Comparison of ENCODE assay signal across 19 mouse cellular contexts in the genomic region with DNA sequence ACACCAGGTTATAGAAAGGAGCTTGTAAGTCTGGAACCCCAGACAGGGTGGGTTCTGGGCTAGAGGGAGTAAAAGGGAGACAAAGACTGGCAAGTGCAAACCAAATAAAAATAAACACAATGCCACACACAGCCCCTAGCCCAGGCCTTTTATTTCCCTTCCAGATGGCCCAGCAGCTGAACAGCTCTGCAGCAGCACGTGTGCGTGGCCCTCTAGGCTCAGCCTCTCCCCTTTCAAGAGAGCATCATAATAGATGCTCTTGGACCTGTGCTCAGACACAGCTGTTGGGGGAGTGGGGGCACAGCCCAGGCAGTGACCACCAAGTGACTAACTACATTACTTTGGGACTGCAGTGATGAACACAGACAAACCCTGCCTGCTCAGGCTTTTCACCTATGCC. TPM values are rescaled to one million over a fixed set of nuclear protein-coding genes. Genes with fewer than 3 reads are reported as not detected.
DNase-seq lines count a peak whose midpoint lies in the region; ATAC-seq and TF ChIP-seq lines count a peak whose summit lies in the region.
"Had no signal": no experiment of that assay in that cellular context is flagged by ENCODE, and none has a peak within 500 bp of the region (broad histone marks: within the 10 kb centered on the region; RNA-seq: fewer than 3 reads in every experiment).

No protein-coding gene starts in this region.

- ATAC-seq in forebrain, embryonic 14.5 days = peak; percentile 40
- 0 out of 2 replicates have a peak, but pooled peaks have one; percentile 39 for ATAC-seq in limb, embryonic 14.5 days (ENCODE audit: low FRiP score, low read depth)
- ATAC-seq: Patski had no signal

- H3K9me3 ChIP-seq in forebrain, embryonic 14.5 days (replicated peaks; ENCODE audit: control insufficient read depth, low read length) = no peaks in the 10 kb centered on the region
- H3K9me3 ChIP-seq in limb, embryonic 14.5 days (ENCODE audit: control insufficient read depth, low read length) = no peaks in the 10 kb centered on the region
- H3K9me3 ChIP-seq: embryonic facial prominence, embryonic 13.5 days; heart, embryonic 15.5 days had no signal

- DNase-seq in retina, postnatal 1 day = peak; percentile 46
- no peak for DNase-seq in retina, embryonic 14.5 days (ENCODE audit: low spot score)
- peak; percentile 68 for DNase-seq in forebrain, embryonic 14.5 days (ENCODE audit: low spot score)
- peak; percentile 22 for DNase-seq in limb, embryonic 14.5 days (ENCODE audit: low spot score)
- no peak for DNase-seq in right cerebral cortex, postnatal 36 days (ENCODE audit: low spot score in 2 of 2)
- DNase-seq in adrenal gland, adult 2 months = no peak
- DNase-seq: cerebellum, adult 9-10 months; kidney, postnatal 14 days; layer of hippocampus, postnatal 36 days had no signal

- 0 out of 2 replicates have a peak, but pooled peaks cover 9% of the 10 kb centered on the region for H3K27me3 ChIP-seq in forebrain, embryonic 14.5 days (replicated peaks; ENCODE audit: control insufficient read depth, insufficient read depth, low read length)
- no peaks in the 10 kb centered on the region for H3K27me3 ChIP-seq in limb, embryonic 14.5 days (ENCODE audit: control insufficient read depth, insufficient read depth, low read length)
- H3K27me3 ChIP-seq: heart, embryonic 15.5 days; Patski had no signal

- TF ChIP-seq POLR2A in limb, embryonic 14.5 days (IDR thresholded peaks at IDR 0.05; ENCODE audit: borderline replicate concordance, extremely low read depth, insufficient read depth, insufficient read length) = no peak
- TF ChIP-seq POLR2A in olfactory bulb, adult 2 months (IDR thresholded peaks at IDR 0.05; ENCODE audit: insufficient read depth, low read depth, low read length) = no peak

- peaks cover 42% of the 10 kb centered on the region for H3K4me1 ChIP-seq in forebrain, embryonic 14.5 days (ENCODE audit: control insufficient read depth, insufficient read depth, low read length)
- H3K4me1 ChIP-seq in limb, embryonic 14.5 days (ENCODE audit: control insufficient read depth, insufficient read depth, low read length) = peaks cover 32% of the 10 kb centered on the region
- H3K4me1 ChIP-seq in olfactory bulb, adult 2 months (ENCODE audit: control insufficient read depth, insufficient read depth, low read length) = peaks cover 32% of the 10 kb centered on the region

- 0 out of 2 replicates have a peak overlapping the region, but pooled peaks have one; percentile 4 for H3K4me3 ChIP-seq in forebrain, embryonic 14.5 days (ENCODE audit: low read depth, low read length)
- no peak overlapping the region for H3K4me3 ChIP-seq in limb, embryonic 14.5 days (replicated peaks; ENCODE audit: low read length)
- H3K4me3 ChIP-seq in olfactory bulb, adult 2 months (ENCODE audit: insufficient read depth, low read depth, low read length) = no peak overlapping the region
- H3K4me3 ChIP-seq: embryonic facial prominence, embryonic 13.5 days; heart, embryonic 15.5 days had no signal

- no peaks in the 10 kb centered on the region for H3K36me3 ChIP-seq in forebrain, embryonic 14.5 days (ENCODE audit: control insufficient read depth, insufficient read depth, low read length)
- no peaks in the 10 kb centered on the region for H3K36me3 ChIP-seq in limb, embryonic 14.5 days (ENCODE audit: control insufficient read depth, insufficient read depth, low read length)
- H3K36me3 ChIP-seq: embryonic facial prominence, embryonic 13.5 days; heart, embryonic 15.5 days had no signal

- TF ChIP-seq CTCF in olfactory bulb, adult 2 months (IDR thresholded peaks at IDR 0.05; ENCODE audit: insufficient read depth, low read depth, low read length) = no peak

- peak overlapping the region; percentile 44; the same call in 1 of the 2 replicates for H3K27ac ChIP-seq in forebrain, embryonic 14.5 days (ENCODE audit: low read depth, low read length)
- H3K27ac ChIP-seq in limb, embryonic 14.5 days (replicated peaks; ENCODE audit: low read depth, low read length) = no peak overlapping the region
- 0 out of 2 replicates have a peak overlapping the region, but pooled peaks have one; percentile 4 for H3K27ac ChIP-seq in olfactory bulb, adult 2 months (ENCODE audit: insufficient read depth, low read depth, low read length)
- H3K27ac ChIP-seq: embryonic facial prominence, embryonic 13.5 days; heart, embryonic 15.5 days; stomach, postnatal 0 days had no signal

- H3K9ac ChIP-seq in forebrain, embryonic 14.5 days (ENCODE audit: low read length) = 0 out of 2 replicates have a peak overlapping the region, but pooled peaks have one; percentile 32
- no peak overlapping the region for H3K9ac ChIP-seq in limb, embryonic 14.5 days (ENCODE audit: low read depth, low read length, severe bottlenecking)
- H3K9ac ChIP-seq: embryonic facial prominence, embryonic 13.5 days; heart, embryonic 15.5 days had no signal

- peak overlapping the region; percentile 33; the same call in 1 of the 2 replicates for H3K4me2 ChIP-seq in forebrain, embryonic 14.5 days (ENCODE audit: low read length)
- H3K4me2 ChIP-seq in limb, embryonic 14.5 days (replicated peaks; ENCODE audit: low read depth, low read length, severe bottlenecking) = no peak overlapping the region
- H3K4me2 ChIP-seq: embryonic facial prominence, embryonic 13.5 days; heart, embryonic 15.5 days had no signal

- 9% methylated on average over 2 of the region's 2 CpGs for WGBS in forebrain, embryonic 14.5 days
- WGBS in limb, embryonic 14.5 days = 21% methylated on average over 2 of the region's 2 CpGs
- 26% methylated on average over 2 of the region's 2 CpGs for WGBS in olfactory bulb, adult 2 months

RNA-seq across cellular contexts. Expression of gene Nin, which starts 5.4 kb away (rescaled TPM):
- 14.8 and 26.9 TPM in 2 replicates for polyA plus RNA-seq in forebrain, embryonic 14.5 days (2014; fragmentation: Nextera tagmentation; extraction: Ambion mirVana)
- polyA plus RNA-seq in limb, embryonic 14.5 days (2012; rRNA removed) = 14.3 and 16.9 TPM in 2 replicates
- 13.7 and 16.1 TPM in 2 replicates for polyA plus RNA-seq in limb, embryonic 14.5 days (2014; fragmentation: Nextera tagmentation; extraction: Ambion mirVana)
- 62.8 TPM in 1 of 2 replicates, not detected in the other for polyA plus RNA-seq in olfactory bulb, adult 2 months (2012; ENCODE audit: insufficient read depth, insufficient read length, low replicate concordance, missing spikeins)
- total RNA-seq in adrenal gland, adult 2 months (2021) = 10 to 100 TPM; 29.7 to 34.2 TPM
- 9.1 and 9.6 TPM in 2 replicates for polyA plus RNA-seq in adrenal gland, adult 2 months (2012; rRNA removed)

RNA-seq across cellular contexts. Expression of gene Abhd12b, which starts 45.8 kb away (rescaled TPM):
- not detected in 2 replicates for polyA plus RNA-seq in forebrain, embryonic 14.5 days (2014; fragmentation: Nextera tagmentation; extraction: Ambion mirVana)
- 0.04 TPM in 1 of 2 replicates, not detected in the other for polyA plus RNA-seq in limb, embryonic 14.5 days (2012; rRNA removed)
- polyA plus RNA-seq in limb, embryonic 14.5 days (2014; fragmentation: Nextera tagmentation; extraction: Ambion mirVana) = not detected in 2 replicates
- not detected in 2 replicates for polyA plus RNA-seq in olfactory bulb, adult 2 months (2012; ENCODE audit: insufficient read depth, insufficient read length, low replicate concordance, missing spikeins)
- not detected for total RNA-seq in adrenal gland, adult 2 months (2021)
- not detected in 2 replicates for polyA plus RNA-seq in adrenal gland, adult 2 months (2012; rRNA removed)
- total RNA-seq: adrenal gland, adult 18-20 months; CH12.LX; gastrocnemius, postnatal 4 days; liver, adult 2 months had no signal
- polyA plus RNA-seq: liver, adult 2 months; Patski; small intestine, adult 2 months had no signal

Comparison
In these comparisons a context has a peak if more than half of its experiments do, and no peak if none do; other contexts are left out.
1. DNase-seq: peak in retina, postnatal 1 day (single experiment), forebrain, embryonic 14.5 days (single experiment) and limb, embryonic 14.5 days (single experiment); none in retina, embryonic 14.5 days (single experiment), right cerebral cortex, postnatal 36 days (0 of 2) and adrenal gland, adult 2 months (single experiment).